Mouse (Mus musculus): ENCODE results near the gene Nptx1. TPM values are rescaled to one million over a fixed set of nuclear protein-coding genes. Genes with fewer than 3 reads are reported as not detected.
A peak's percentile ranks its signal among the peaks of the same experiment; 100 is the strongest.

Gene Nptx1
- polyA plus RNA-seq, 1 experiment from 2014 or later: 0.23 TPM

DNA sequence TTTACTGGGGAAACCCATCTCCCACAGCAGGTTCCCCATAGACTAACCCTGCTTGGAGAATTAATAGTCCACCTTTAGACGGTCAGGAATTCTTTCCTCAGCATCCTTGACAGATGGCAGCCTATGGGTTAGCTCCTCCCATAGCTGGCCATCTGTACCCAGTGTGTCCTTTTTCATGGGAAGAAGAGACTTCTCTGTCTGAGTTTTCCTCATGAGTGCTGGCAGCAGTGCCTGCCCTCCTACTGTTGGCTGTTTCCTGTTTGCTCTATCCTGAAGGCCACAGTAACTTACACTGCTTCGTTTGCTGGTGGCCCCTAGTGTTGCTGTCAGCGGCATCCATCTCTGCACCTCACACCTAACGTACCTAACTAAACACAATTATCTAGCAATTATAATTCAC is 50.1 kb downstream of the Nptx1 start:
- no peaks in the 10 kb centered on the region for H3K27me3 ChIP-seq (replicated peaks; ENCODE audit: control insufficient read depth, insufficient read depth, low read length)
- WGBS: 77% methylated on average over 4 of the region's 4 CpGs
- H3K4me1 ChIP-seq (replicated peaks; ENCODE audit: control insufficient read depth, insufficient read depth, low read length): peaks cover 2% of the 10 kb centered on the region; the same call in 1 of the 2 replicates
- no peak overlapping the region for H3K27ac ChIP-seq (ENCODE audit: low read depth, low read length)
- H3K36me3 ChIP-seq (ENCODE audit: control insufficient read depth, insufficient read depth, low read length): peaks cover 10% of the 10 kb centered on the region
- ATAC-seq (replicated peaks; ENCODE audit: low FRiP score) (no peak), DNase-seq (ENCODE audit: low spot score) (no peak)
- H3K4me3 ChIP-seq (ENCODE audit: low read depth, low read length): no peak overlapping the region
- H3K9me3 ChIP-seq (ENCODE audit: control insufficient read depth, low read length): no peaks in the 10 kb centered on the region
- no peak overlapping the region for H3K9ac ChIP-seq (ENCODE audit: low read depth, low read length)
- H3K4me2 ChIP-seq: no peak overlapping the region

DNA sequence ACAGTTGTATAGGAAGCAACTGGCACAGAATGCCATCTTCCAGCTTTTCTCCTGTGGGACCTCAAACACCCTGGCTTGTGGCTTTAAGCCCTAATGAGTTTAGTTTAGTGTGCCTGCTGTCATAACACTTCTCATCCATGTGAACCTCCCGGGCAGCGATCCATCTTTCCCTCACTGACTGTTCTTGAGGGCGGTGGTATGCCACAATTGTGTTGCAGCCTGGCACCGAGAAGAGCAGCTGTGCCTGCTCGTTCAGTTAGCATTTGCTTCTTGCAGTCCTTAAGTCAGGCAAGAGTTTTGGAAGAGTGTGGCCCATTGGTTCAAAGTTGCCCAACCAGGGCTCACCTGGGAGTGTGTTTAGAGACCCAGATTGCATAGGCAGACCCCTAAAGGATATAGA is 51.4 kb downstream of the Nptx1 start:
- Histone ChIP-seq H3K36me3 (ENCODE audit: control insufficient read depth, insufficient read depth, low read length) (peaks cover 7% of the 10 kb centered on the region), H3K9ac (ENCODE audit: low read depth, low read length) (no peak overlapping the region), H3K4me2 (no peak overlapping the region), H3K27me3 (replicated peaks; ENCODE audit: control insufficient read depth, insufficient read depth, low read length) (no peaks in the 10 kb centered on the region), H3K4me1 (replicated peaks; ENCODE audit: control insufficient read depth, insufficient read depth, low read length) (peaks cover 5% of the 10 kb centered on the region; the same call in 1 of the 2 replicates), H3K27ac (ENCODE audit: low read depth, low read length) (no peak overlapping the region), H3K4me3 (ENCODE audit: low read depth, low read length) (no peak overlapping the region), H3K9me3 (ENCODE audit: control insufficient read depth, low read length) (no peaks in the 10 kb centered on the region)
- ATAC-seq (replicated peaks; ENCODE audit: low FRiP score) (no peak), DNase-seq (ENCODE audit: low spot score) (no peak)
- WGBS: 93% methylated on average over 5 of the region's 5 CpGs

DNA sequence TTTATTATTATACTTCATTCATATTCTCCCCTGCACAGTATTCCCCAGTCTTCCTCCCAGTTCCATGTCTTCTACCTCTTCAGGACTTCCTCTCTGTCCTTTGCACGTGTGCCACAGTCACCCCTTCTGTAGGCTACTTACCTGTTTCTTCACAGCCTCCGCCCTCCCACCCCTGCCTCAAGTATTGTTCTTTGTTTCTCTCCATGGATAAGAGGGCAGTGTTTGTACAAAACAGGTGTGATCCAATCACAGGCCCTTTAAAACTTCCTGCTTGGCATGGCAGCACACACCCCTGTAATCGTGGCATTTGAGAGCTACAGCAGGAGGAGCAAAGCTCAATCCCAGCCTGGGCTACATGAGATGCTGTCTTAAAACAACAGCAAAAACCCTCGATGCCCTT is 54.0 kb downstream of the Nptx1 start:
- no peak overlapping the region for H3K27ac ChIP-seq (ENCODE audit: low read depth, low read length)
- no peaks in the 10 kb centered on the region for H3K27me3 ChIP-seq (replicated peaks; ENCODE audit: control insufficient read depth, insufficient read depth, low read length)
- DNase-seq (ENCODE audit: low spot score): no peak
- WGBS: 77% methylated on average over 4 of the region's 4 CpGs
- H3K4me3 ChIP-seq (ENCODE audit: low read depth, low read length): no peak overlapping the region
- H3K4me1 ChIP-seq (replicated peaks; ENCODE audit: control insufficient read depth, insufficient read depth, low read length): peaks cover 9% of the 10 kb centered on the region
- H3K9me3 ChIP-seq (ENCODE audit: control insufficient read depth, low read length): no peaks in the 10 kb centered on the region
- ATAC-seq (replicated peaks; ENCODE audit: low FRiP score): no peak
- H3K4me2 ChIP-seq: no peak overlapping the region
- no peak overlapping the region for H3K9ac ChIP-seq (ENCODE audit: low read depth, low read length)
- H3K36me3 ChIP-seq (ENCODE audit: control insufficient read depth, insufficient read depth, low read length): peaks cover 2% of the 10 kb centered on the region; the same call in 1 of the 2 replicates

DNA sequence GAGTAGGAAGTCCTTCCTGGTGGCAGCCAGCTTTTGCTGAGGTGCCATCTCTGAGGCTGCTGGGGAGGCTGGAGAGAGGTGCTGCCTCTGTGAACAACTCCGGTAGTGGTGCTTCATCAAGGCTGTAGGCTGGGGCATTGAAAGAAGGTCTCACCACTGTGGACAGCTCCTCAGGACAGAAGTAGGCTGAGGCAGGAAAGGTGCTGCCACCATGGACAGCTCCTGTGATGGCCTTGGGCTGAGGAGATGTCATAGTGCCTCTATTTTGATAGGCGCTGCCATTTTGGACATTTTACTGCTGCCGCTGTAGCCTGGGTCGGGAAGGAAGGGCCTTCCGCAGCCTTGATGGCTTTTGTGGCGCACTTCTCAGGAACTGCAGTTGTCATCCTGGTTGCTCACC is 54.7 kb downstream of the Nptx1 start:
- no peaks in the 10 kb centered on the region for H3K9me3 ChIP-seq (ENCODE audit: control insufficient read depth, low read length)
- no peak overlapping the region for H3K4me3 ChIP-seq (ENCODE audit: low read depth, low read length)
- H3K4me1 ChIP-seq (replicated peaks; ENCODE audit: control insufficient read depth, insufficient read depth, low read length): peaks cover 9% of the 10 kb centered on the region
- H3K4me2 ChIP-seq: peak overlapping the region; percentile 87
- H3K36me3 ChIP-seq (ENCODE audit: control insufficient read depth, insufficient read depth, low read length): no peaks in the 10 kb centered on the region; the same call in 1 of the 2 replicates
- no peaks in the 10 kb centered on the region for H3K27me3 ChIP-seq (replicated peaks; ENCODE audit: control insufficient read depth, insufficient read depth, low read length)
- WGBS: 93% methylated on average over 6 of the region's 6 CpGs
- H3K9ac ChIP-seq (ENCODE audit: low read depth, low read length): no peak overlapping the region
- no peak for ATAC-seq (replicated peaks; ENCODE audit: low FRiP score)
- no peak overlapping the region for H3K27ac ChIP-seq (ENCODE audit: low read depth, low read length)
- no peak for DNase-seq (ENCODE audit: low spot score)

DNA sequence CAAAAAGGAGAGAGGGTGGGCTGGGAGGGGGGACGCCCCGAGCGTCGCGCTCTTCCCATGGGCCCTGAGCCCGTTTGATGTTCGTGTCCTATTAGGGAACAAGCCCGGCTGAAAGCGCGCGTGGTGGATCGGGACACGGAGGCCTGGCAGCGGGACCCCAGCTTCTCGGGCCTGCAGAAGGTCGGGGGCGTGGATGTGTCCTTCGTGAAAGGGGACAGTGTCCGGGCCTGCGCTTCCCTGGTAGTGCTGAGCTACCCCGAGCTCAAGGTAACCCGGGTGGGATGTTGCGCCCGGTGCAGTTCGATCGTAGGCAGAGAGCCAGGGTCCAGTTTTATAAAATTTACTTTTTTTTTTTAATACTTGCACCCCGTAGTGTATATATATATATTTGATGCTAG is 55.9 kb downstream of the Nptx1 start:
- 7% methylated on average over 27 of the region's 27 CpGs for WGBS

DNA sequence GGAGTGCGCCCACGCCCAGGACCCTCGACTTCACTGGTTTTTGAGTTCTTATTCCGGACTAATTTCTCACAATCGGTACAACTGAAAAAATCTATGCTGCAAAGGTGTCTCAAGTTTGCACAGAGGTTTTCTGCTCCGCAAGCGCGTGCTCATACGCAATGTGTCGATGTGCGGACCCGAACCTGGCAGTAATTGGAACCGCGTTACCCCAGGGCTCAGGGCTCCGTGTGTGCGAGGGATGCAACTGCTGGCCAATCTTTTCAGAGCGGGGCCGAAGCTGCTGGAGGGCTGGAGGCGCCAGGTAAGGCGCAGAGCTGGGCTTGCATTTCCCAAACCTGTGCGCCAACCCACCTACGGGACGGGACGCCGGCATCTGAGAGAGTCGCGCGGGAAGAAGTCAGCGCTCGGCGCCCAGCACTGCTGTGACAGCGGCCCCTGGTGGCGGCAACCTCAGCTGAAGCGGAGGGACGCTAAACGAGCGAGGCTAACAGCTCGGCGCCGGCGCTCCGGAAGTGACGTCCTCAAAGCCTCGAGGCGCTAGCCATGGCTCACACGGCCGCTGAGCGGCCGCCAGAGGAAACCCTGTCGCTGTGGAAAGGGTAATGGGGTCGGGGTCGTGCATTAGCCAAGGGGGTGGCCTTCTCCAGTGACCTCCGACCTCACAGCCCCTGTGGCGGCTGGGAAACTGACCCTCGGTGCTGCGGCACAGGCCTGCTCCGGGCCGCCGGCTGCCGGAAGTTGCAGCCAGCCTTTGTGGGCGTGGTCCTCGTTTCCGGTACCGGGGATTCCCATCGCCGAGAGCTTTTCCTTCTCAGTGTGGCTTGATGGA is 56.5 kb downstream of the Nptx1 start, which contains the start of gene Endov:
Endov (plus strand) TSS at position 487 of the 829 bp plus-strand sequence.
- Histone ChIP-seq H3K27ac (ENCODE audit: low read depth, low read length) (peak within 1 kb of the TSS; percentile 76), H3K4me3 (ENCODE audit: low read depth, low read length) (peak within 1 kb of the TSS; percentile 87), H3K9ac (ENCODE audit: low read depth, low read length) (peak within 1 kb of the TSS; percentile 89), H3K27me3 (replicated peaks; ENCODE audit: control insufficient read depth, insufficient read depth, low read length) (no peaks in the 10 kb centered on the region), H3K9me3 (ENCODE audit: control insufficient read depth, low read length) (no peaks in the 10 kb centered on the region), H3K4me2 (peak within 1 kb of the TSS; percentile 87), H3K4me1 (replicated peaks; ENCODE audit: control insufficient read depth, insufficient read depth, low read length) (peaks cover 9% of the 10 kb centered on the region), H3K36me3 (ENCODE audit: control insufficient read depth, insufficient read depth, low read length) (no peaks in the 10 kb centered on the region)
- ATAC-seq (replicated peaks; ENCODE audit: low FRiP score) (peak; percentile 96), DNase-seq (ENCODE audit: low spot score) (peak; percentile 98)
- WGBS: 1% methylated on average over 66 of the region's 66 CpGs

More for the DNA sequence above, 55.9 kb downstream of the Nptx1 start:
- Histone ChIP-seq H3K4me3 (ENCODE audit: low read depth, low read length) (peak overlapping the region; percentile 87), H3K36me3 (ENCODE audit: control insufficient read depth, insufficient read depth, low read length) (no peaks in the 10 kb centered on the region), H3K9me3 (ENCODE audit: control insufficient read depth, low read length) (no peaks in the 10 kb centered on the region), H3K4me2 (peak overlapping the region; percentile 87), H3K27ac (ENCODE audit: low read depth, low read length) (peak overlapping the region; percentile 76), H3K9ac (ENCODE audit: low read depth, low read length) (peak overlapping the region; percentile 89), H3K27me3 (replicated peaks; ENCODE audit: control insufficient read depth, insufficient read depth, low read length) (no peaks in the 10 kb centered on the region), H3K4me1 (replicated peaks; ENCODE audit: control insufficient read depth, insufficient read depth, low read length) (peaks cover 9% of the 10 kb centered on the region)
- DNase-seq (ENCODE audit: low spot score) (no peak), ATAC-seq (replicated peaks; ENCODE audit: low FRiP score) (no peak)

Other genes with a start within 250 kb of the Nptx1 start
- gene Eif4a3, start 247.7 kb downstream of the Nptx1 start, polyA plus RNA-seq (2014; fragmentation: Nextera tagmentation; extraction: Ambion mirVana): 403 and 404 TPM in 2 replicates
- gene Card14, start 240.0 kb downstream of the Nptx1 start, polyA plus RNA-seq (2014; fragmentation: Nextera tagmentation; extraction: Ambion mirVana): 0.32 and 0.37 TPM in 2 replicates
- gene Sgsh, start 192.2 kb downstream of the Nptx1 start, polyA plus RNA-seq (2014; fragmentation: Nextera tagmentation; extraction: Ambion mirVana): 4.4 and 5.8 TPM in 2 replicates
- 4.3 and 5.1 TPM in 2 replicates for gene Slc26a11, start 192.2 kb downstream of the Nptx1 start, polyA plus RNA-seq (2014; fragmentation: Nextera tagmentation; extraction: Ambion mirVana)
- gene Rnf213, start 154.7 kb downstream of the Nptx1 start, polyA plus RNA-seq (2014; fragmentation: Nextera tagmentation; extraction: Ambion mirVana): 7.6 and 8.0 TPM in 2 replicates
- 13.2 and 14.2 TPM in 2 replicates for gene Endov, start 56.4 kb downstream of the Nptx1 start, polyA plus RNA-seq (2014; fragmentation: Nextera tagmentation; extraction: Ambion mirVana)
- gene Rptor, start 55.2 kb upstream of the Nptx1 start, polyA plus RNA-seq (2014; fragmentation: Nextera tagmentation; extraction: Ambion mirVana): 11.8 and 13.2 TPM in 2 replicates

Measured in liver, embryonic 11.5 days (tissue).